Mouse (Mus musculus): ENCODE measurements around the gene Etv1. TPM values are rescaled to one million over a fixed set of nuclear protein-coding genes. Genes with fewer than 3 reads are reported as not detected.

Gene Etv1
- polyA plus RNA-seq (2012; ENCODE audit: insufficient read depth, insufficient read length, missing spikeins), result 1.0 and 2.0 TPM in 2 replicates

DNA sequence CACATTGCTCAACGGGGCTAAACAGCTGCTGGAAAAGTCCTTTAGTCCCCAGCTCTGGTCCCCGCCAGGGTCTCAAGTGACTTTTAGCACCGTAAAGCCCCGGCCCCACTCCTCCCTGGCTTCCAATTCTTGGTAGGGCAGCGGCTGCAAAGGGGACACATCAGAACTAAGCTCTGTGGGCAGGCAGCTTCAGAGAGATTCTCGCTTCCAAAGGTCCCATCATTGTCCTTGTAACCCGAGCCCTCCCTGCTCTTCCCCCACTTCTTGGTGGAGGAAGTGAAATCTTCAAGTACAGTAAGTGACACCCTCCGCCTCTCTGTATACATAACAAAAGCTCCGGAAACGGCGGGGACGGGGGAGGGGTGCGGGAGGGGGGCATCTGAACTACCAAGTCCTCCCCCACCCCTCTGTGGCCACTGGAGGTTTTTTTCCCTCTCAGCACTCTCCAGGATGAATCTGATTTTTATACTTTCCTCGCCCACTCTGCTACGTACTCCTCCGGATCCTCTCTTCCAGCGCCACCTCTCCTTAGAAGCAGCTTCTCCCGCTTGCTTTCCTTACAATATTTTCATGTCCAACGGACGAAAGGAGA, at the start of gene Etv1:
TSS of gene Etv1 (plus strand) at position 195 of the 592 bp plus-strand sequence.
- H3K4me1 ChIP-seq (ENCODE audit: control insufficient read depth, insufficient read depth, insufficient read length, low read length), result 0 out of 2 replicates have a peak, but pooled peaks cover 2% of the 10 kb centered on the region
- peak within 1 kb of the TSS; percentile 60 for H3K27ac ChIP-seq (replicated peaks; ENCODE audit: low read depth, low read length)
- H3K4me3 ChIP-seq (ENCODE audit: insufficient read depth, low read depth, low read length), result peak within 1 kb of the TSS; percentile 89

- H3K27ac ChIP-seq (replicated peaks; ENCODE audit: low read depth, low read length), result no peak overlapping the region
- H3K4me3 ChIP-seq (ENCODE audit: insufficient read depth, low read depth, low read length), result no peak overlapping the region
- H3K4me1 ChIP-seq (ENCODE audit: control insufficient read depth, insufficient read depth, insufficient read length, low read length), result no peaks in the 10 kb centered on the region
These were observed 49.5 kb upstream of the Etv1 start for GRCm38 (mm10) chr12:38729661-38730060.

DNA sequence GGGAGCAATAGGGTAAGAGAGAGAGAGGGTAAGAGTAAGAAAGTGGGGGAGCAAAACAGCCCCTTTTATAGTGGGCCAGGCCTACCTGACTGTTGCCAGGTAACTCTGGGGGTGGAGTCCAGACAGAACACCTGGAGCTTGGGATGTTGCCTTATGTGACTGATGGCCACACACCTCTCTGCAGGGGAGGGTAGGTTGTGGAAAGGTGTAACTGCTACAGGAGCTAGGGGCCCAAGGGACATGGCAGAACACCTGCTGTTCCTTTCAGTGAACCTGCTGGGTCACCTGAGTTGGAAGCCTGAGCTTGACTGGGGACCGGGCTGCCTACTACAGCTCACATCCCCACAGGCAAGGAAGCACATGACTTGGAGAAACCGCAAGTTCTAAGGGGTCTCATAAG, 48.4 kb upstream of the Etv1 start:
- H3K4me3 ChIP-seq (ENCODE audit: insufficient read depth, low read depth, low read length), result no peak overlapping the region
- H3K27ac ChIP-seq (replicated peaks; ENCODE audit: low read depth, low read length), result no peak overlapping the region
- H3K4me1 ChIP-seq (ENCODE audit: control insufficient read depth, insufficient read depth, insufficient read length, low read length), result no peaks in the 10 kb centered on the region

DNA sequence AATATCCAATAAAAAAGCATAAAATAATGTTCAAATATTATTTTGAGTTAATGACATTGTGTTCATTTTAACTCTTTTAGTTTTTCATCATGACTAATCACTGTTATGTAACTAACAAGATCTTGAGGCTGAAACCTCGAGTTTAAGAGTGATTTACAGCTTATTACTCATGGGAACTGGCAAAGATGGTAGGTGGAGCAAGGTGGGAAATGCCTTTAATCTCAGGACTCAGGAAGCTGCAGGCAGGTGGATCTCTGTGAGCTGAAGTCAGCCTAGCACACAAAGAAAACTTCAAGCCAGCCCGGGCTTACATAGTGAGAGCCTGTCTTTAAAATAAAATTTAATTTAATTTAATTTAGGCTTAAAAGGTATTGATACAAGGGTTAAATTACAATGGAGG, 19.9 kb upstream of the Etv1 start:
- no peak overlapping the region for H3K27ac ChIP-seq (replicated peaks; ENCODE audit: low read depth, low read length)
- no peak overlapping the region for H3K4me3 ChIP-seq (ENCODE audit: insufficient read depth, low read depth, low read length)
- no peaks in the 10 kb centered on the region for H3K4me1 ChIP-seq (ENCODE audit: control insufficient read depth, insufficient read depth, insufficient read length, low read length)

DNA sequence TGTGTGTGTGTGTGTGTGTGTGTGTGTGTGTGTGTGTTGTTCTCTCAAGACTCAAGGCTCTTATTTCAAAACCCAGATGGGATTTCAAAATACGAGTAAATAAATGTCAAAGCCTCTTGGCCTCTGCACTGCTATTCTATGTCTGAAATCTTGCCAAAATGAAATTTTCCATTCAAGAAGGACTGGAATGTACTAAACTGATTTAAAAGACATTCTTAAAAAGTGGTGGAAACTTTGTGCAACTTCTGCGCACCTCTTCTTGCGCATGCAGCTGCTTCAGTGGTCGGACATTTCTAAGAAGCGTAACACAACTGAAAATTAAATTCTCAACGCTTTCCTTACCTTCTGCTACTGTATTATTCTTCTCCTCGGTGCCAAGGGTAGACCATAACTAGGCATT, 1.9 kb upstream of the Etv1 start:
- Histone ChIP-seq H3K4me1 (ENCODE audit: control insufficient read depth, insufficient read depth, insufficient read length, low read length) (0 out of 2 replicates have a peak, but pooled peaks cover 2% of the 10 kb centered on the region), H3K27ac (replicated peaks; ENCODE audit: low read depth, low read length) (no peak overlapping the region), H3K4me3 (ENCODE audit: insufficient read depth, low read depth, low read length) (no peak overlapping the region)

GRCm38 (mm10) chr12:38777957-38778298, 1.3 kb upstream of the Etv1 start:
- Histone ChIP-seq H3K4me1 (ENCODE audit: control insufficient read depth, insufficient read depth, insufficient read length, low read length) (0 out of 2 replicates have a peak, but pooled peaks cover 2% of the 10 kb centered on the region), H3K4me3 (ENCODE audit: insufficient read depth, low read depth, low read length) (peak overlapping the region; percentile 89)

GRCm38 (mm10) chr12:38778299-38779075, 693 bp upstream of the Etv1 start:
- H3K4me3 ChIP-seq (ENCODE audit: insufficient read depth, low read depth, low read length), result peak overlapping the region; percentile 89
- peak overlapping the region; percentile 46 for H3K27ac ChIP-seq (replicated peaks; ENCODE audit: low read depth, low read length)
- 0 out of 2 replicates have a peak, but pooled peaks cover 2% of the 10 kb centered on the region for H3K4me1 ChIP-seq (ENCODE audit: control insufficient read depth, insufficient read depth, insufficient read length, low read length)

More at GRCm38 (mm10) chr12:38777957-38778298, 1.3 kb upstream of the Etv1 start:
- no peak overlapping the region for H3K27ac ChIP-seq (replicated peaks; ENCODE audit: low read depth, low read length)

- Histone ChIP-seq H3K27ac (replicated peaks; ENCODE audit: low read depth, low read length) (peak overlapping the region; percentile 60), H3K4me3 (ENCODE audit: insufficient read depth, low read depth, low read length) (peak overlapping the region; percentile 89), H3K4me1 (ENCODE audit: control insufficient read depth, insufficient read depth, insufficient read length, low read length) (0 out of 2 replicates have a peak, but pooled peaks cover 2% of the 10 kb centered on the region)
These were observed 1.1 kb downstream of the Etv1 start for GRCm38 (mm10) chr12:38780006-38780954.

DNA sequence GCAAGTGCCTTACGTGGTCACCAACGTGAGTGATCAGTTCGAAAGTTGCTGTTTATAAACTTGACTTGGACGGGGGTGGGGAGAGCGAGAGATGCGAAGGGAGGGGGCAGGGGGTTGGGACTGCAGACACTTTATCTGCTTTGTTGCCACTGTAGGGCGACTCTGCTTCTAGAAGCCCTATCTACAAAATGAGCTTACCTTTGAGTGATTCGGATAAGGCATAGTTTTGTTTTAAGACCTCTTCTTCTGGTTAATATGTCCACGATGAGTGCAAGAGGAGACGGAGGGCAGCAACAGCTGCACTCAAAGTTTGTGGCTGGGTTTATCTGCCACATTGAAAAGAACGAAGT, 1.8 kb downstream of the Etv1 start:
- Histone ChIP-seq H3K4me1 (ENCODE audit: control insufficient read depth, insufficient read depth, insufficient read length, low read length) (0 out of 2 replicates have a peak, but pooled peaks cover 2% of the 10 kb centered on the region), H3K27ac (replicated peaks; ENCODE audit: low read depth, low read length) (peak overlapping the region; percentile 31; the same call in 1 of the 2 replicates), H3K4me3 (ENCODE audit: insufficient read depth, low read depth, low read length) (peak overlapping the region; percentile 89)

DNA sequence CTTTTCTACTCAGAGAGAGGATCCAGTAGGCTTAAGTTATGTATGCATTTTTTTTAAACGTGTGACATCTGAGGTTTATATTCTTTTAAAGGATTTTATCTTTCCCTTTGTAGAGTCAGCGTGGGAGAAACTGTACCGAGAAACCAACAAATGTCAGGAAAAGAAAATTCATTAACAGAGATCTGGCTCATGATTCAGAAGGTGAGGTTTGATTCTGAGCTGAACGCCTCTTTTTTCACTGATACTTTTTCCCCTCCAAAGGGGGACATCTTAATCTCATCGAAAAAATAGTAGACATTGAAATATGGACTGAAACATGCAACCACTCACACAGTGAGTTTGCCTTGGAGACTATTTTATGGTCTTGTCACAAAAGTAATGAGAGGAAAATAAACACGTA, 2.5 kb downstream of the Etv1 start:
- 0 out of 2 replicates have a peak, but pooled peaks cover 2% of the 10 kb centered on the region for H3K4me1 ChIP-seq (ENCODE audit: control insufficient read depth, insufficient read depth, insufficient read length, low read length)
- H3K4me3 ChIP-seq (ENCODE audit: insufficient read depth, low read depth, low read length), result peak overlapping the region; percentile 89; the same call in 1 of the 2 replicates
- H3K27ac ChIP-seq (replicated peaks; ENCODE audit: low read depth, low read length), result no peak overlapping the region

DNA sequence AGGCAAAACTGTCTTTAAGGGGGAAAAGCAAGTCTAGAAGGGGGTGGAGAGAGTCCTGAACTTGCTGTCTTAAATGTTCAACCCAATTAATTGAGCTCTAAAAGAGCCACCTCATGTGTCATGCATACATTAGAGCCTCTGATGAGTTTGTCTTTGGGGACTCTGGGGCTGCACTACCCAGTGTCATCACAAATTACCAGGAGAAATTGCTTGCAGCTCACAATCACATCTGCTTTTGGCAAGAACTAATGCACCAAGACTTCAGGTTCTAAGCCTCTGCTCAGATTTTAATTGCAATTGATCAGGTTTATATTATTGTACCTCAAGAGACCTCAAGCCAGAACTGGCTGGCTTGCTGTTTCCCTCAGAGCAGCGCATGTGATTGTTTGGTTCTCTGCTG, 4.1 kb downstream of the Etv1 start:
- no peak overlapping the region for H3K4me3 ChIP-seq (ENCODE audit: insufficient read depth, low read depth, low read length)
- H3K27ac ChIP-seq (replicated peaks; ENCODE audit: low read depth, low read length), result no peak overlapping the region

GRCm38 (mm10) chr12:38784221-38784620, 5.0 kb downstream of the Etv1 start:
- no peak overlapping the region for H3K27ac ChIP-seq (replicated peaks; ENCODE audit: low read depth, low read length)
- no peaks in the 10 kb centered on the region for H3K4me1 ChIP-seq (ENCODE audit: control insufficient read depth, insufficient read depth, insufficient read length, low read length)
- no peak overlapping the region for H3K4me3 ChIP-seq (ENCODE audit: insufficient read depth, low read depth, low read length)

More for the DNA sequence above, 4.1 kb downstream of the Etv1 start:
- H3K4me1 ChIP-seq (ENCODE audit: control insufficient read depth, insufficient read depth, insufficient read length, low read length), result no peaks in the 10 kb centered on the region

DNA sequence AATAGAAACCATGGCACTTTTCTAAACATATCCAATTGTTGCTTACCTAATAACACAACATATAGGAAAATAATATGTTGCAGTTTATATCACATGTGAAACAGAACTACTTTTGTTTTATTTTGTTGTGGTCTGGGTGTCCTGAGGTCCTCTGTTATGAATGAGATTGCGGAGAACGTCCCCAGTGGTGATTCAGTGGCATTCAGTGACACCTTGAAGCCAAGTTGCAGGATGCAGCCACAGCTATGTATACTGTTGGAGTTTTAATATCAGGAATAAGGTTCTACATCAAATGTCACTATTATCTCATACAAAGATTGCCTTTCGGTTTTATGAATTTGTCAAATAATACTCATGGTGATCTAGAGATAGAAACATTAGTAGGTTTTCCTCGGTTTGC, 7.4 kb downstream of the Etv1 start:
- no peaks in the 10 kb centered on the region for H3K4me1 ChIP-seq (ENCODE audit: control insufficient read depth, insufficient read depth, insufficient read length, low read length)
- no peak overlapping the region for H3K27ac ChIP-seq (replicated peaks; ENCODE audit: low read depth, low read length)
- H3K4me3 ChIP-seq (ENCODE audit: insufficient read depth, low read depth, low read length), result no peak overlapping the region

DNA sequence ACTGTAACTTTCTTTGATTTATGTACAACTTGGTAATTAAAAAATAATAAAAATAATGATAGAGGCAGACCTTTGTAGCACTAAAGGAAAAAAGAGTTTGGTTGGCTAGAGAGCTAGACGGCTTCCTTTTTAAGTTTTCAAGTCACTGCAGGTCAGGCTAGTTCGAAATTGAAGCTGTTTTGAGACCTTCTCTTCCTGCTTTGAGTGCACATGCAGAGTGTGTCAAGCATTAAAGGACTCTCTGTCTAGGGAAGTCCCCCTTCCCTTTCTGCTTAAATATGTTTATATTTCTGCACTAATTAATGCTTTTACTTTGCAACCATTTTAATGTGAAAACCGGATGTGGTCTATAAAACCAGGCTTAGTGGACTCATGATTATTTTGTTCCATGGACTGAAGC, 8.5 kb downstream of the Etv1 start:
- Histone ChIP-seq H3K4me1 (ENCODE audit: control insufficient read depth, insufficient read depth, insufficient read length, low read length) (no peaks in the 10 kb centered on the region), H3K27ac (replicated peaks; ENCODE audit: low read depth, low read length) (no peak overlapping the region), H3K4me3 (ENCODE audit: insufficient read depth, low read depth, low read length) (no peak overlapping the region)

DNA sequence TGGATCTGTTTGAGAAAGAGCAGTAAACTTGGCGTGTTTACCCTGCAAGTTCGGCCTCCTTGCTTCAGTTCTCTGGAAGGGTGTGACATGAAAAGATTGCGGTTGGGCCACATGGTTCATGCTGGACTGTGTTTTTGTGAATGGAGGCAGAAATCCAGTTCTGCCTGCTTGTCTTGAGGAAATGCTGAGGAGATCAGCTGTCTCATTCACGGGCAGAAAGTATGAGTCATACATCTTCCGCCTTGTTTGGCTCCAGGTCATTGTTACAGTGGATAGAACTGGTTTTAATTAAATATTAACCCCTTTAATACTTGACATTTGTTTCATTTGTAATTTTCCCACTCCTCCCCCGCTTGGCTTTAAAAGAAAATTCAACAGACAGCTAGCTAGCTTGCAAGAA, 9.4 kb downstream of the Etv1 start:
- Histone ChIP-seq H3K4me1 (ENCODE audit: control insufficient read depth, insufficient read depth, insufficient read length, low read length) (no peaks in the 10 kb centered on the region), H3K27ac (replicated peaks; ENCODE audit: low read depth, low read length) (no peak overlapping the region), H3K4me3 (ENCODE audit: insufficient read depth, low read depth, low read length) (peak overlapping the region; percentile 4; the same call in 1 of the 2 replicates)
